Mouse (Mus musculus) kidney, adult 8-10 months (tissue): ENCODE data around the gene Arrb1.

ENCODE experiments used
- DNase-seq, 2 experiments: peaks; one replicate each; pipeline ENCODE4 v3.0.0; 2022

Gene Arrb1

GRCm38 (mm10) chr7:99538421-99538820, 3.2 kb downstream of the Arrb1 start:
- no peak for DNase-seq

DNA sequence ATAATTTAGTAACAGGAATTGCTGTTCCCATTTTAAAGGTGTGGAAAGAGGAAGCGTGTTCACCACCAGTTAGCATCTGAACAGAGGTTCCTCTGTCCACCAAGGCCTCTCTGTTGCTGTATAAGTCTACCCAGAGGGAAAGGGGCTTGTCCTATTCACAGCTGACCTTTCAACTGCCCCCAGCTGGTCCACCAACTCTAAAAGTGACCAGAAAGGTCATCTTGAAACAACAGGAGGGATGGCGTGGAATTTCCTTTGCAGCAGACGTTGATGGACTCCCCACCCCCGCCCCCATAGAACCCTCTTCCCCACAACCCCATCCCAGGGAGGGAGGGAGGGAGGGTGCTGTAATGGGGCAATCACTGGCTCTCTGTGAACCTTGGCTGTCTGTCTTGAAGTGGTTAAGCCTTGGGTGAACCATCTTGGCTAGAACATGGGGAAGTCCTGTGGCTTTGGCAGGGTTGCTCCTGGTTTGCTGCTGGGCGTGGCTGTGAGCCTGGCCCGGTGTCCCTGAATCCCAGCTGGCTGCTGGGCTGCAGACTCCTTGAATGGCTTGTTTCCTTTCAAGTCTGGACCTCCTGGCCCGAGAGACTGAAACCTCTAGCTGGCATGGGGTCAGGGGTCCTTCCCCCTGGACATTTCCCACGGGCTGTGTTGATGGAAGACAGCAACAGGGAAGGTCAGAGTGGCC, 4.1 kb downstream of the Arrb1 start:
- peak; percentile 44 to 56 for DNase-seq

DNA sequence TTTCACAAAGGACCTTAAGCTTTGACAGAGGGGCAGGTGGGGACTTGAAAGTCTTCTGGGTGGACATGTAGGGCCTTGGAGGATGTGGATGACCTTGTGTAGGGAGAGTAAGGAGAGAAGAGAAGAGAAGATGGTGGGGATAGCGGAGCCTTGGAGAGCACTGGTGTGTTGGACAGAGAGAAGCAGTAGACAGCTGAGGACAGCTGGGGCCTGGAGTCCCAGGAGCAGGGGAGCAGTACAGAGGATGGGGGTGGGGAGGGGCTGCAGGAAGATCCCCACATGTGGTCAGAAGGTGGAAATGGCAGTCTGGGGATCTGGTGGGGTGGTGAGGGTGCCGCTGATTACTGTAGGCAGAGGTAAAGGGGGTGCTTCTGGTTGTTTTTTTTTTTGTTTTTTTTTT, 4.8 kb downstream of the Arrb1 start:
- no peak for DNase-seq

- DNase-seq: no peak
These were observed 5.9 kb downstream of the Arrb1 start for GRCm38 (mm10) chr7:99541204-99541603.

DNA sequence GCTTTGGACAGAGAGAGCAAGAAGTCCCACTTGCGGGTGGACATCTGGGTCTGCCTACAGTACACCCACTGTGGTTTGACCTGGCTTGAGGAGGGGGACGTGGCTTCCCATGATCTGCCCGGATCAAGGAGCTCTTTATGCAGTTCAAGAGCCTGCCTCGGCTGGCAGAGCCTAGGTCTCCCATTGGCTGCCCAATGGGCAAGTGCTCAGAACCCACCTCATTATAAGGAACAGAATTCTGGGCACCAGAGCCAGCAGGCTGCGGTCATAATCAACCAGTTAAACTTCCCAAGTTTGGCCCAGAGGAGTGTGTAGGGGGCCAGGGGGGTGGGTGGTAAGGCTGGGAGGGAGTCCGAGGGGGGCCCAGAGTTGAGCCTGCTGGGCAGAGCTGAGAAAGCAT, 9.0 kb downstream of the Arrb1 start:
- no peak for DNase-seq

DNA sequence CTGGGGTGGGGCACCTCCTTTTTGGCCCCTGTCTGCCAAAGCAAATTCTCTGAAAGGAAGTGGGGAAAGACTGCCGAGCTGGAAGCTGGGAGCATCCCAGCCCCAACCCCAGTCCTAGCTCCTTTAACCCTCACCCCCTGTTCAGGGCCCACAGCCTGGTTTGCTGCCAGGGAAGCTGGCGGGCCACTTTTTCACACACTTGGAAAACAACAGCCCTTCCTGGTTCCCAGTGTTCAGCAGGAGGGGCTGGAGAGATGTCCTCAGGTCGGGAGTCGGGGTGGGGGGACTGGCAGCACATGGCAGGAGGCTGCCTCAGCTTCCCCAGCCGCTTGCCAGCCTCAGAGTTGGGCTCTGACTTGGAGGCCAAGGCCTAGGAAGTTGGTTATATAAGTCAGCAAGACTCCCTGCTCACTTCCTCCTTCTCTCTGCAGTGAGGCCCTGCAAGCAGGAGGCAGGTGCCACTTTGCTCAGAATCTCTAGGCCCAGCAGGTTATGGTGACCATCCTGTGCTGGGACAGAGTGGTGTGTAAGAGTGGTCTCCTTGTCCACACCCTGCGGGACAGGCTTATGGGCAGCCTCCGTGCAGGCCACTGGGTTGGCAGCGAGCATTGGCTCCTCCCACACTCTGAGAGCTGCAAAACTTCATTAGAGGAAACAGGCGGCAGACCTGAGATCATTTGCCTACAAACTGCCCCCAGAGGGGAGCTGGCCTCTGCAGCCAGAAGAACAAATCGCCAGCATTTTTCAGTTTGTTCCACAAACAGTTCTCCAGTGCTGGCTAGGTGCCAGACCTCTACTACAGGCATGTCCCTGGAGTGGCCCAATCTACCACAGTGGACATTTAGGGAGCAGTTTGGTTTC, 10.8 kb downstream of the Arrb1 start:
- DNase-seq: peak; percentile 82 to 88

DNA sequence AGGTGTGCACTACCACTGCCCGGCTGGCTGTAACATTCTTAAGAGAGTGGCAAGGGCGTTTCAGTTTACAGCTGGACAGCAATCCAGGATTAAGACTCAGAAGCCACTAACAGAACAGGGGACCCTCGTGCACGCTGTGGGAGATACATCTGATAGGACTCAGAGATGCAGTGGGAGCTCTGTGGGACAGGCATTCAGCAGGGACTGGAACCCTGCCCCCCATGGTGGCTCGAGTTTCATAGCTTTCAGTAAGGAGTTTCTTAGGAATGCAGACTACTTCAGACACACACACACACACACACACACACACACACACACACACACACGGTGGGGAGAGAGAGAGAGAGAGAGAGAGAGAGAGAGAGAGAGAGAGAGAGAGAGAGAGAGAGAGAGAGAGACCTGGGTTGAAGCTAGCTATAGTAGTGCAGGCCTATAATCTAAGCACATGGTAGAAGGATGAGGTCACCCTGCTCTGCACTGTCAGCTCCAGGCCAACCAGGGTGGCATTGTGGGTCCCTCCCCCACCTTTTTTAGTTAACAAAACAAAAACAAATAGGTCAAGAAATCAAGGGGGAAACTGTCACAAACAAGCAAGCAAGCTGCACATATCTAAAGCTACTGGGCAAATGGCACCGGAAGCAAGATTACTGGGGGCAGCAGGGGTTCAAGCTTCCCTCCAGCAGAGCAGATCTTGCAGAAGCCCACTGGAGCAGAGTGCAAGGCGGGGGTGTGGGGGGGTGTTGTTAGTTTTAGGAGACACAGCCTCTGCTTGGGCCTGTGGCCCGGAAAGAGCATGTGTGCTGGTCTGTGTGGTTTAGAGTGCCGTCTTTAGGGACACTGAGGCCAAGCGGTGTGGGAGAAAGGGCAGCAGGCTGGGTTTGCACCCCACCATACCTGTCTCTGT, 12.6 kb downstream of the Arrb1 start:
- DNase-seq: no peak

- DNase-seq: no peak
These were observed 14.4 kb downstream of the Arrb1 start for GRCm38 (mm10) chr7:99549668-99550067.

- DNase-seq: no peak
These were observed 16.4 kb downstream of the Arrb1 start for GRCm38 (mm10) chr7:99551623-99552022.

DNA sequence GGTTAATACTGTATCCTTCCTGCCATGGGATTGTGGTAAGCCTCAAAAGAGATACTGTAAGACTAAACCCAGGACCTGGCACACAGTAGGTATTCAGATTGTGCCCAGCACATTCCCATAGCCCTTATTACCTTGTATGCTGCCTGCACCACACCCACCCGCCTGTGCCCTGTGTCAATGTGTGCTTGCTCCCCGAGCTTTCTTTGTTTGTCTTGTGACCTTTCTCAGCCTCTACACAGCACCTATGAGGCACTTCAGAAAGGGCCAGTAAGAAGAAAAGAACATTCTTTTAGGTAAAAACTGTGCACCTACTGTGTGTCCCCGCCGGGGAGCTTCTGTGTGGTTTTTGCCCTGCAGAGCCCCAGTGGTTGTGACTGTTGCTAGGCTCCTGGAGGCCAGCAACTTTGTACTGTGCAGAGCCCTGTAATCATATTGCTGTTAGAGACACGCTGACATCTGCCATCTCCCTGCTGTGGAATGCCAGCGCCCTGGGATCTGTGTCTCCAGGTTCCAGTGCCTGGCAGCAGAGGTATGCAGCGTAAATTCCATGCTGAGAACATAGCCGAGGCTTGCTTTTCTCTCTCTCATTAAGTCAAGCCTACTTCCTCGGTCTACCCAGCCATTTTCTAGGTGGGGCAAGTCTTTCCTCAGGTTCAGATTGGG, 18.1 kb downstream of the Arrb1 start:
- peak in 1 of 2 experiments; percentile 45 for DNase-seq

GRCm38 (mm10) chr7:99553885-99554269, 18.6 kb downstream of the Arrb1 start:
- DNase-seq: no peak

GRCm38 (mm10) chr7:99555862-99556261, 20.6 kb downstream of the Arrb1 start:
- peak; percentile 59 to 79 for DNase-seq

GRCm38 (mm10) chr7:99559091-99559490, 23.8 kb downstream of the Arrb1 start:
- no peak for DNase-seq

DNA sequence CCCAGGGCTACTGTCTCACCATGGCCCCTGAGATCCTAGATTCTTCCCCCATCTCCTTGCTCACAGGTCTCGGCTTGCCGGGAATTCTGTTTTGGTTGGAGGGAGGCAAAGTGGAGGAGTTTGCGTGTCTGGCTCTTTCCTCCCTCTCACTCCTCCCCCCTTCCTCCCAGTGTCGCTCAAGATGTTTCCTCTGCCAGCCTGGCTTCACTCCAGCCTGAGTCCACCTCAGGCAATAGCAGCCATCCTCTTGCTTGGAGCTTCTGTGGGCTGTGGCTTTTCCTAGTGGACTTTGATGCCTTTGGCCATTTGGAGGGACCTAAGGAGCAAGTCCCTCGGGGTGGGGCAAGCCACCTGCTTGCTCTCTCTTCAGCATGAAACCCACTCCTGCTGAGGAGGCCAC, 27.2 kb downstream of the Arrb1 start:
- DNase-seq: no peak

- DNase-seq: no peak
These were observed 28.0 kb downstream of the Arrb1 start for GRCm38 (mm10) chr7:99563224-99563623.

GRCm38 (mm10) chr7:99565325-99565881, 30.1 kb downstream of the Arrb1 start:
- DNase-seq: peak in 1 of 2 experiments; percentile 40

DNA sequence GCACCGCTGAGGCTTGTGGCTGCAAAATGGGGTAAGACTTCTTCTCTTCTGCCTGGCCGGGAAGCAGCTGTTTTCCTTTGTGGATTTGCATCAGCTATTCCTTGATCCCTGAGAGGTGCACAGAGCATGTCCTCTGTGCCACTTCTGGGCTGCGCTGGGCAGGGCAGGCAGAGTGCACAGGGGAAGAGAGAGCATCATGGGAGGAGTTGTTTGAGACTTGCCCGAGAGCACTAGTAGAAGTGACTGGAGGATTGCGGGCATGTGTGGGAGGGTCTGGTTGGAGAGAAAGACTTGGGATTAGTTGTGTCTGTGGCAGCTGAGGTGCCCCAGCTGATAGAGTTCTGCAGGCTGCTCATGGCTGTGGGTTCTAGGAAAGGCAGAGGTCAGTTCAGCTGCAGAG, 35.4 kb downstream of the Arrb1 start:
- no peak for DNase-seq

DNA sequence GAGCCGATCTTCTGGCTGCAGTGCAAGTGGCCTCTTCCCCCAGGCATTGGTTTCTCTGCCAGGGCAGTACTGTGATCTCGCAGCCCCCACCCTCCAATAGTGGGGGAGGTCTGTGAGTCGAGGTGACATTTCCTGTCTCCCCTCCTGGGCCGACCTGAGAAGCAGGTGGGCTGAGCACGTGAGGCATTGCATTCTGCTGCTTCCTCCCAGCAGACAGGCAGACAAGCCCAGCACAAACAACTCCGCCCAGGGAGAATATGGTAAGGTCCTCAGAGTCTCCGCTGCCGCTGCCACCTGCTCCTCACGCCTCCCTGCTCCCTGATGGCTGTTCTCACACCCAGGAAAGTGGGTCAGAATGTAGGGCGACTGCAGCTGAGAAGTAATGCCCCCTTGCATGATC, 37.7 kb downstream of the Arrb1 start:
- DNase-seq: no peak

GRCm38 (mm10) chr7:99573351-99573750, 38.1 kb downstream of the Arrb1 start:
- DNase-seq: no peak

DNA sequence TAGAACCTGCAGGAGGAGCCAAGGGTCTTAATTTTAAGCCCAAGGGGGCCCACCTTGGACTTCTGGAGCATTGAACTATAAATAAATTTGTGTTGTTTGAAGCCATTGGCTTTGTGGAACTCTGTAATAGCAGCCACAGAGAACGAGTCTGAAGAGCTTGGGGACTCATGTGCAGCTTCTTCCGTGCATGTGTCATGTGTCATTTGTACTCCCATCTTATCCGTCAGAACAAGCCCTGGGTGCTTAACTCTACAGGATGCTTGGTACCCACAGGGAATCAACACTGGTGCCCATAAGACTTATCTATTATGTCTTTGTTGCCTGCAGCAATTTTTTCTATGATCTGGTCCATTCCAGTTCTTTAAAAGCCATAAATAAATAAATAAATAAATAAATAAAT, 43.0 kb downstream of the Arrb1 start:
- no peak for DNase-seq

DNA sequence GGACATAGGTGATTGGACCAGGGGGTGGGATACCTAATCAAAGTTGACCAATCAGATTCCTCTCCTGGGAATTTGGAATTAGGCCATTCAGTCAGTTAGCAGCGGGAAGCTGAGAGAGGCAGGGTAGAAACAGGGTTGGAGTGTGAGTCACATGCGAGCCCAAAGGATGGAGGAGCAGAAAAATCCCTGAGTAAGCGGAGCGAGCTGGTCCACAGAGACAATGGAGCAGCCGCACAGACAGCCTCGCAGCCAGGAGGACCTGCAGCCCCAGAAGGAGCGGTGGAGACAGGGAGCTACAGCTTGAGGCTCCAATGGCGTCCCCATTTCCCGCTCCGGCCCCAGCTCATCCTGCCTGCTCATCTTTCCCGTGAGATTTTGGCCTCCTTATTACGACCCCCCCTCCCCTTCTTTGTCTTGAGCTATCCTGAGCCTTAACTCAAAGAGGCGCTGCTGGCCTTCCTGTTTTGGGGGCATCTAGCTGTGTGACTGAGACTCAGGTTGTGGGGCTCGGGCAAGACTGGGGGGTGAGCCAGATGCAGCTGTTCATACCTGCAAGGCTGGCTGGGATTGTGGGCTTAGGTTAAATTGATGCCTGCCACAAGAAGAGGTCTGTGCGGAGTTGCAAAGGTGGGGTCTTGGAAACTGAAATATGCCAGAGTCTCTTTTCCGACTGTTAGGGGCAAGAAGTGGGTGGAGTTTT, 44.4 kb downstream of the Arrb1 start:
- DNase-seq: no peak

DNA sequence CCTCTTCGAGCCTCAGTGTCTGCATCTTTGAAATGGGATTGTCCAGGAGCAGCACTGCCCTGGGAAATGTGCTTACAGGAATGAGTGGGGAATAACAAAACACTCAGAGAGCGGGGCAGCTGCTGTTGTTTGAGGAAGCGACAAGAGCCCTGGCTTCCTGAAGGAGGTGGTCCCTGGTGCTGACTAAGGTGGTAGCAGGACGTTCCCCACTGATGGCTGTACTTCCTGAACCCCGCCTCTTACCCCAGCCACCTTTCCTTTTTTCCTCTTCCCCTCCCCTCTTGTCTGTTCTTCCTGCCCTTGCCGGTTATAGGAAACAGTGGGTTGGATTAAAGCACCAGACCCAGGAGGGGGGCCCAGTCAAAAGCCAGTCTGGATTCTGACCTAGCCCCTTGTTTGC, 45.0 kb downstream of the Arrb1 start:
- DNase-seq: no peak
